Mouse (Mus musculus) CD4-positive, CD25-positive, alpha-beta regulatory T cell, adult 2 months (primary cell): ENCODE measurements around the gene Olig2.
"Not testable (repeated sequence)": the region's sequence is repeated elsewhere in the genome, so short reads cannot be mapped to it uniquely, and the experiment has no call there.

Experiments used
- DNase-seq: peaks from one replicate; pipeline ENCODE4 v3.0.0-alpha.2; 2012; ENCODE audit warnings: low read depth, low spot score

The Olig2 gene

DNA sequence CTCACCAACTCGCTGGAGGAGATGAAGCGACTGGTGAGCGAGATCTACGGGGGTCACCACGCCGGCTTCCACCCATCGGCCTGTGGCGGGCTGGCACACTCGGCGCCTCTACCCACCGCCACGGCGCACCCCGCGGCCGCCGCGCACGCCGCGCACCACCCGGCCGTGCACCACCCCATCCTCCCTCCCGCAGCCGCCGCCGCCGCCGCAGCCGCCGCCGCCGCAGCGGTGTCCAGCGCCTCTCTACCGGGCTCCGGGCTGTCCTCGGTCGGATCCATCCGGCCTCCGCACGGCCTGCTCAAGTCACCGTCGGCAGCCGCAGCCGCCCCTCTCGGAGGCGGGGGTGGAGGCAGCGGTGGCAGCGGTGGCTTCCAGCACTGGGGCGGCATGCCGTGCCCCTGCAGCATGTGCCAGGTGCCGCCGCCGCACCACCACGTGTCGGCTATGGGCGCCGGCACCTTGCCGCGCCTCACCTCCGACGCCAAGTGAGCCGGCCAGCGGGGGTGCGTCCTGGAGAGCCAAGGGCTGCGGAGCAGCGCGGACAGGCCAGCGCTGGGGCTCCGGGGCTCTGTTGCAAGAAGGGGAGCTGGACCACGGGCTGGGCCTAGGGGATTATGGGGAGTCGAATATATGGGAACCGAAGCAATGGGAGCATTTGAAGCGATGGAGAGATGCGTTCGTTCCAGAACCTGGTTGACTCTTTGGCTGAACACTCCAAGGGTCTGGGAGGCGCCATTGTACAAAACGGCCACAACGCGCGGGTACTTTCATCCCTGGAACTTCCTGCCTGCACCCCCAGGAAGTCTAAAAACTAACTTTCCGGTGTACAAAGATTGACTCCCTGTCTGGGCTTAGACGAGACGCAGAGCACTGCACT, 1.9 kb downstream of the Olig2 start:
- DNase-seq: no peak

DNA sequence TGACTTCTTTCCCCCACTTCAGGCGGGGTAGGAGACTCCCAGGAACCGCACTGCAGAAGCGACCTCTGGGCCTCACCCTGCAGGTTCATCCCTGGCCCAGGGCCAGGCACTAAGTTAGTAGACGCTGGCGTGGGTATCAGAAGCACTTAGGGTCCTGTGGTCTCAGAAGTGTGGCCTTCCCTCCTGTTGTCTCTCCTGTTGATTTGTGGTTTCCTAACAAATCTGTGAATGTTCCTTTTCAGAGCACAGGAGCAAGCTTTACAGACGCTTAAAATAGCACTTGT, 2.4 kb downstream of the Olig2 start:
- DNase-seq: no peak

DNA sequence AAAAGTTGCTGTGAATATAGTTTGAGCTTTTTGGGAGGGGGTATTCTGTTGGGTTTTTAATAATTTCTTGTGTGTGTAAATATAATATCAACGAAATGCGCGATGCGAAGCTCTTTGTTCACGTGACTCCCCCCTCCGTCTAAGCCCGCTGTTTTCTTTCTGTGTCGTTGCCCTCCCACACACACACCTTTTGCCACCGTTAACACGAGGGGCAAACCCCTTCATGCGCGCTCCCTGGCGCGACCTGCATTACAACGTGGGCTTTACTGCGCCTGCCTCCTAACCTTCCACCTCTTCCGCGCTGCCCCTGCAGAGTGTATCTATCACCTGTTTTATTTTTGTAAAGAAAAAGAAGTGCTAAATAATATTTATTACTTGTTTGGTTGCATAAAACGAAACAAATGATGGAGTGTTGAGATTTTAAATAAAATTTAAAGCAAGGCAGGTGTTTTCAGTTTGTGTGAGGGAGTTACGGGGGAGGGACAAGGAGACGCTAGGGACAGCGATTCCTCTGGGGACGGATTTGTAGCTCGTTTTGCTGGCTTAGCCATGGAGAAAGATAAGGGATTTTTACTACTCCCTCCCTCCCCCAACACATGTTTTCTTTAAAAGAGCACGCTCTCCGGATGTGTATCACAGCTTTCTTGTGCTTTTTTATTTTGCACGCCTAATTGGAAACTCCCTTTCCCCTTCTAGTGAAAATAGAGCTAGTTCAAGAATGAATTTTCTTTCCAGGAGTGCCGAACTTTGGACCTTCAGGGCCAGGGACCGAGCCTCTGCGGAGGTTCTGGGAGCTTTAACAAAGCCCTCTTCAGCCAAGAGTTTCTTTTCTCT, 3.2 kb downstream of the Olig2 start:
- DNase-seq: no peak

DNA sequence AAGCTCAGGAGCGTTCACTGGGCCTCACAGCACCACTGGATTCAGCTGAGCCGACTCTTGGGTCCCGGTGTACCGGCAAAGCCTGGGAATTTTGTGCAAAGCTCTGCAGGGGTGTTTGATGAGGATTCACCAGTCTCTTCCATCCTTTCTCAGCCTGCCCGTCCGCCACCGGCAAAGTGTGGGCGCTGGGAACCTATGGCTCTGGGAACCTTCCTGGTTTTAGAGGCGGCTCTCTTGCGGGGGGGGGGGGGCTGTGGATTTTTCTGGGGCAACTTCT, 3.8 kb downstream of the Olig2 start:
- DNase-seq: no peak

DNA sequence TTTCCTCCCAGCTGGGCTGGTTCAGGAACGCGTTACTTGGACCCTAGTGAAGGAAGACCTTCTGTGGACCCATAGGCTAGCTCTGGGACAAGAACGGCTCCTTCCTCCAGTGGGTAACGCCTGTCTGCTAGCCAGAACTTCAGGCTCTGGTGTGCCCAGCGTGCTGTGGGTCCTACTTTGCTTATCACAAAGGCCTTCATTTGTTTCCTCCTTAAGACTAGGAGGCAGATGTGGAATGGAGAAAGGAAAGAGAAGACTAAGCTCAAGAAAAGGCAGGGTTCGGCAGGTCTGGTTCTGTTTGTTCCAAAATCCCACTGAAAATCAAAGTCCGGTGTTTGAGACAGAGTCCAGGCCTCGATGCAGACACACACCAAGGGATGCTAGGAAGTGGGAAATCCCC, 4.4 kb downstream of the Olig2 start:
- DNase-seq: no peak

DNA sequence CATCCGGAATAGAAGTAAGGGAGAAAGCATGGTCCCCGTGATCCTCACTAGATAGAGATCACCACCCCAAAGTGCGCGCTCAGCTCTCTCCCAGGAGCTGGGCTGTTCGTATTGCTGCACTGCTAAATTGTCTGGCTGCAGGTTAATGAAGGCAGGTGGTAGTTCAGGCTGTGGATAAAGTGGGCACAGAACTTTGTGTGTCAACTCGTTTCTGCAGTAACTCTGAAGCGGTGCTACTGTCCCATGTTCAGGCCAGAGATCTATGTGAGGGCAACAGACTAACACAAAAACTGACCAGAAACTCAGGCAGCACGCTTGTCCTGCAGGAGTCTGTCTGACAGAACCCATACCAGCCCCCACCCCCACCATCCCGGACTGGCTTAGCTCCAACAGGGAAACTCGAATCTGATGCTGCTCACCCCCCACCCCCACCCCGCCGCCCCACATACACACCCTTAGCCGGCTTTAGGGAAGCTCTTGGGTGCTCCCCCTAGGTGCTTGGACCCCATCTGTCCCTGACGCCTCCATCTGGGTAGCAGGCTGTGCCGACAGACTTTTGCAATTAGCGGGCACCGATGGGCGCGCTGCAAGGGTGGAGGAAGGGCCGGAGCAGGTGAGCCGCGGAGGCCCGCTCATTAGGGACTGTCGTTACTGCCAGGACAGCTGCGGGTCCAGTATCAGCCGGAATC, 6.7 kb downstream of the Olig2 start:
- no peak for DNase-seq

DNA sequence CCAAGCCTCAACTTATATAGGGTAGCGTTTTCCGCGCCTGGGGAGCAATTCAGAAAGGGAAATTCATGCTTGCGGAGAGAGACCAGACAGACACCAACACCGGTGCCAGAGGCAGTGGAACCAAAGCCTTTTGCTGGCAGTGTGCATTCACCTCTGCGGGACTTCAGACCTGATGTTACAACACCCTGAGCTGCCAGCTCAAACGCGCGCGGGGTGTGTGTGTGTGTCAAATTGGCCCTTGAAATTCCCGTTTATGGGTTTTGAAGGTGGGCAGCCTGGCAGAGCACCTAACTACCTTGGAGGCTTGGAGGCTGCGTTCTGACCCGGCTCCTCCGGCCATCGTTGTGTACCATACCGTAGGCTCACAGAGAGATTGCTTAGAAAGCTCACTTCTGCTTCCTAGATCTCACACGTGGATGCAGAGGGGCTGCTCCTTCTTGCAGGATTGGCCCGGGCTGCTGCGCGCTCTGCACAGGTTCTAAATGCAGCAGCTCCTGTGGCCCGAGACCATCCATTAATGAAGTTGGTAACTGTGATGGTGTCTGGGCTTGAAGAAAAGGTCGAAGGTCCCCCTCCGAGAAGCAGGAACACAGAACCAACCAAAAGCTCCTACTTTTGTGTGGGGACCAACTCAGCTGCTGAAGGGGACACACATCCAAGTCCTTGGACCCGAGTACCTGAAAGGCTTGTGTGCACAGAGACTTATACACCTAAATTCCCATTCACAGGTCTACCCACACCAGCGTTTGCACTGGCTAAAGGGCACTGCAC, 7.4 kb downstream of the Olig2 start:
- DNase-seq: no peak

DNA sequence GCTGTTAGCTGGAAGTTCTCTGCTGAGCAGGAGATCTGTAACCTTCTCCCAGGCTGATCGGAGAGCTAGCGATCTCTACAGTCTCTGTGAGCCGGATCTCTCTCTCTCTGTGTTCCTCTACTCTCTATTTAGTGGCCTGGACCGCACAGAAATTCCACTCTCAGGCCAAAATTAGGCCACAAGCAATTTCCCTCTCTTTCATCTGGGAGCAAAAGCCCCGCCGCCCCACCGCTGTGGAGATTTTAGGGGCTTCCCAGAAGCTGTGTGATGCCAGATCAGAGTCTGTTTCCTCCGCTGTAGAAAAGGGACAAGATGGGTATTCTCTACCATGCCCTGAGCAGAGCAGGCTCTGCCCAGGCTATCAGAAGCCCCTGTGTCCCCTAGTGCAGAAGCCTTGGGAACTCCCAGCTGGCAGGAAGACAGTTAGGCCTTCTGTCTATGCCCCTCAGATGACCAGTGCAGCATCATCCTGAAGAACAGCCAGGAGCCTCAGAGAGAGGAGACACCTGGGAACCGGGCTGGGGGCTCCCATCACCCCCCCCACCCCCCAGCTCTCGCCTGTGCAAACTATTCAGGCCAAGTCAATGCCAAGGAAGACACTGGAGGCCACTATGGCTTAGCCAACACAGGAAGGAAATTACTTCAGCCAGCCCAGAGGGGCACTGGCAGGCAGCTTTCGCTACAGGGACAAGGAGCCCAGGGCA, 8.1 kb downstream of the Olig2 start:
- no peak for DNase-seq

DNA sequence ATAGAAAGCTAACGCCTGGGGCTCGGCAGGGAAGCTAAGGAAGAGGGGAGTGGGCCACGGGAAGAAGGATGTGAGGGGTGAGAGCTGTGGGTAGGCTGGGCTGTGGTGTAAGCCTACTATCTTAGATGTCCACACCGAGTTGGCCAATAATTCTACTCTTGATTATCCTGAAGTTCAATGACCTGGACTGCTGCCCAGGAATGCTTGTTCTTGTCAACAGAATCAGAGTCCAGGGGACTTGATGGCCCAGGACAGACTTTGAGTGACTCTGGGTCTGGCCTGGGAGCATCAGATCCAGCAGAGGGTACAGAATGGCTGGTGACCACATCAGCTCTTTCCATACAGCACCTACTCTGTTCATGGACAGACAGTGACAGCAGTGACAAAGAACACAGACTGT, 13.8 kb downstream of the Olig2 start:
- no peak for DNase-seq

DNA sequence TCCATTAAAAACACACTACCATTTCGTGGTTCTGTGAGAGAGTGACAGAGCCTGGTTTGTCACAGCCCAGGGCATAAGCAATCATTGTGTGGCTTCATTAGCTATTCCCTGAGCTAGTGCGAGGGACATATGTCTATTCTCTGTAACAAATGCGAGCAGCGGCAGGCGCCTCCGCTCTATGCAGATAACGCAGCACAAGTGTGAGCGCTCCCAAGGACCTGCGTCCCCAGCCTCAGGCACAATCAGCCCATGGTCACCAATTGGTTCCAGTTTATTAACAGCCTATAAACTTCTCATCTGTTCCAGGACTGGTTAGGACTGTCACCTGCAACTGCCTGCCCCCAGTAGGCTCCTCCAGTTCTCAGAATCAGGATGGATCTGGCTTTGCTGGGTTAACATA, 21.0 kb downstream of the Olig2 start:
- no peak for DNase-seq

DNA sequence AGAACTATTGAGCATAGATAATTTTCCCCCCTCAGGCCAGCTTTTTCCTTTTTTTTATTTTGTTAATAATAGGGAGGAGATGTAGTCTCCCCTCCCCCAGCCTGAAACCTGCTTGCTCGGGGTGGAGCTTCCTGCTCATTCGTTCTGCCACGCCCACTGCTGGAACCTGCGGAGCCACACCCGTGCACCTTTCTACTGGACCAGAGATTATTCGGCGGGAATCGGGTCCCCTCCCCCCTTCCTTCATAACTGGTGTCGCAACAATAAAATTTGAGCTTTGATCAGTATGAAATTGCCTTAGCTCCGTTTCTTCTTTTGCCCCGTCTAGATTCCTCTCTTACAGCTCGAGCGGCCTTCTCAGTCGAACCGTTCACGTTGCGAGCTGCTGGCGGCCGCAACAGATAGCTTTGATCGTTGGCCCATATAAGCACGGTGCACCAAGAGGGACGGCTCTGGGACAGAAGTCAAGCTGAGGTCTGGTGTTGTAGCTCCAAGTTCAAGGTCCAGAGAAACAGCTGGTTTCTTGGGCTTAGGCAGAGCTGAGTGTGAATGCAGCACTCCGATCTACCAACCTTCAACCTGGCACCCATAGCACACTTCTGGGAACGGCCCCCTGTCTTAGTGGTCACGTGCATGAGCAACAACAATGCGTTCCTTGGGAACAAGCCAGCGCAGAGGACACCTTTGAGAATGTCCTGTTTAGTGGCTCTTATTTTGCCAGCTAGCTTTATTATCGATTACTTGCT, 30.3 kb downstream of the Olig2 start:
- not testable (repeated sequence) for DNase-seq

DNA sequence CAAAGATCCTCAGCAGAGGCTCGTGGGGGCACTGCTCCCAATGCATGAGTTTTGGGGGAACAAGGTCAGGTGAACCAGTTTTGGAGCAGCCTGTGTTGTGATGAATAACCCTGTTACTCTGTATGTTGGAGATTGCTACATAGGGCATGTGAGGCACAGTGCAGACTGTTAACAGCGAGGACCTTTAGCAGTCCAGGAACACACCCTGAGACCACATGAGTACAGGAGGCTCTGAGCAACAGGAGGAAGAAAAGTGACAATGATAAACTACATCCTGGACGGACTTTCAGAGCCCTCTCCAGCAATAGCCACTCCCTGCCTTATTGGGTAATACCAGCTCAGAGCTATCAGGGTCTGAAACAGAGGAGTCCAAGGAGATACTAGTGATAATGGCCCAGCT, 33.7 kb downstream of the Olig2 start:
- DNase-seq: no peak

DNA sequence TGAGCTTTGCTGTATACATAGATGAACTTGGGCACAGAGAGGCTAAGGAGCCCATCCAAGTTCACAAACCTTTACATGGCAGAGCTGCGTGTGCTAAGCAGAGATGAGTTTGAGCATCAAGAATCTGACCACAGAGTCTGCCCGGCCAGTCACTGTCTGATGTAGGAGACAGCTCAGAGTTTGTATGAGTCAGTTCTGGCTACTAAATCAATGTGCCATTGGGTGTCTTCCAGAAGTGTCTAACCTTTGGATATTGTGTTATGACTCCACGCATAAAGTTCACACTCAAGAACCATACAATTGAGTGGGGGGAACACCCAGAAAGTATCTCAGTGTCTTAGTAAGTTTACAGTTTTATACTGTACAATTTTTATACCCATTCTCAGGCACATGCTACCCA, 35.6 kb downstream of the Olig2 start:
- no peak for DNase-seq

DNA sequence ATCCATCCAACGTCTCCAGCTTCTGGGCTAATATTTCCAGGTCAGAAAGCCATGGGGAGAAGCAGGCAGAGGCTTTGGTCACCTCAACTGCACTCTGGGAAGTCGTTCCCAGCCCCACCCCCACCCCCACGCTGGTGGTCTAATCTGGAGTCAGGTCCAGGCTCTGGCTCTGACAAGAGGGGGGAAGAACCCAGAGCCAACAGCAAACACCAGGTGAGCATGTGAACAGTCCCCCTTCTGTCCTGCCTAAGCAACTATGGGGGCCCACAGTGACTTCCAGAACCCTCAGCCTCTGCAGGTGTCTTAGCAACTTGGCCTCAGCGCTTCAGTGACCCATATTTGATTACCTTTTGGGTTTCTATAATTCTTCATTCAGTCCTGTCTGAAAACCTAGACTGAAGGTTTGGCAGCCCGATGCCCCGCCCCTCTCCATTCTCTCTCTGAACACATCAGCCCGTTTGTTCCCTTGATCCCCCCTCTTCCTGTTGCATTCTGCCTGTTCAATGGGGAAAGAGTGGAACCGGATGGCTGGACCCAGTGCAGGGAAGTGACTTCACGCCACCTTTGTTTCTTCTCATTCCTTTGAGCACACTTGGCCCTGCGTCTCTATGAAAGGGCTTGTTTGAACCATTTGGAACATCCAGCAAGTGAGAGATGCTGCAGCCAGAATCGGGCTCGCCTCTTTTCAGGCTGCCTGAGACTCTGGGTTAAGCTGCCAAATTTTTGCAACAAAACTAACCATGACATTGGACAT, 37.4 kb downstream of the Olig2 start:
- DNase-seq: no peak

DNA sequence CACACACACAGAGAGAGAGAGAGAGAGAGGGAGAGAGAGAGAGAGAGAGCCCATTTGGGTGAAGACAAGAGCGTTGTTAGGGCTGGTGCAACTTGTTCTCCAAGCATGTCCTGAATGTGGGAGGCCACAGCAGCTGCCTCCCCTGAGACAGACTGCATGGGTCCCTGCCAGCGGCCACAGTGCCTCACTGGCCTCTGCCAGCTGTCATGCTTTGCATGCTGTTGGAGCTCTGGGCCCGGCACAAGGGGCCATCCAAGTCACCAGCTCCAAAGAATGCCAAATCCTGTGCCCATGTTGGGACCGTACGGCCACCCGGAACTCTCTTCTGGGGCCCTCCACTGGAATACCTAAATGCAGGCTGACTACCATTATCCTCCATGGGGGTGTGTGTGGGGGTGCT, 40.7 kb downstream of the Olig2 start:
- DNase-seq: no peak

DNA sequence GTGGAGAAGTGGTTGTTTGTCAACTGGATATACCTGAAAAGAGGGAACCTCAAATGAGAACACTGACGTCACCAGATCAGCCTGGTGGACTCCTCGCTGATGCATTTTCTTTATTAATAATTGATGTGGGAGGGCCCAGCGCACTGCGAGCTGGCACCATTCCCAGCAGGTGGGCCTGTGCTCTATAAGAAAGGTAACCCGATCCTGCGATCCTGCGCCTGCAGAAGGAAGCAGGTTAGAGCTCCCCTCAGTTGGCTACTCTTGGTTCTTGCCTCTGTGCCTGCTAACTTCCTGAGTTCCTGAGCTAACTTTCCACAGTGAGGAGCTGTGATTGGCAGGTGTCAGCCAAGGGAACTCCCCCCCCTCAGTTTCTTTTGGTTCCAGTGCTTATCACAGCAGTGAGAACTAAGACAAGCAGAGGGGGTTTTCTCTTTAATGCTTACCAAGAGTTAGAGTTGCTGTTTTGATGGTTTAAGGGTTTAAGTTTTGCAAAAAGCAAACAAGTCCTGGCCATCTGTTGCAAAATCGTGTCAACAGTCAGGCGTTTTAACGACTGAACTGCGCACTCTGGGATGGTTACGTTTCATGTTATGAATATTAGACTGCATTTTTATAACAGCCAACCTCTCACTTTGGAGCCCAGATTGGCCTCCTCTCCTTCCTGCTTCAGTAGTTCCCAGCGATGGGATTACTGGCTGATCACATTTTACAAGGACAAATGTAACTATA, 43.6 kb downstream of the Olig2 start:
- DNase-seq: no peak

DNA sequence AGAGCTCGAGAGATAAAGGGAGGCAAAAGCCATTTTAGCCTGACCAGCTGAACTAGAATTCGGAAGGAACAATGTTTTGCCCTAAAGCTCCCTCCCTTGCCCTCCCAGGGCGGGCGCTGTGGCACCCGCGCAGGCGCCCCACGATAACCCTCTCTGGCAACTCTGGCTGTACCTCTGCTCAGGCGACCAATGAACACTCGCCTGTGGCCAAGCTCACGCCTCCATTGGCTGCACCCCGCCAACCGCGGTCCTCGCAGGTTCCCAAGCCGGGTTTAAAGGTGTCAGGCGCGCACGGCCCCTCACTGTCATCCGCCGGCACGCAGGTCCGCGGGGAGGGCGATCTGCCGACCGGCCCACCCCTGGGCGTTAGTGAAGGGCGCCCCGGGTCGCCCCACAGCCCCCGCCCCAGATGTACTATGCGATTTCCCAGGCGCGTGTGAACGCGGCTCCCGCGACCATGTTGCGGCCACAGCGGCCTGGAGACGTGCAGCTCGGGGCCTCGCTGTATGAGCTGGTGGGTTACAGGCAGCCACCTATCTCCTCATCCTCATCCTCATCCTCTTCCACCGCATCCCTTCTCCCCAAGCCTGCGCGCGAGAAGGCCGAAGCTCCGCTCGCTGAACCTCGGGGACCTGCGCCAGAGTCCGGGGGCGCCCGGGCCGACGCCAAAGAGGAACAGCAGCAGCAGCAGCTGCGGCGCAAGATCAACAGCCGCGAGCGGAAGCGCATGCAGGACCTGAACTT, 44.4 kb downstream of the Olig2 start, which contains the start of gene Olig1:
TSS of gene Olig1 (plus strand) at position 305 of the 744 bp plus-strand sequence.
- DNase-seq: no peak

DNA sequence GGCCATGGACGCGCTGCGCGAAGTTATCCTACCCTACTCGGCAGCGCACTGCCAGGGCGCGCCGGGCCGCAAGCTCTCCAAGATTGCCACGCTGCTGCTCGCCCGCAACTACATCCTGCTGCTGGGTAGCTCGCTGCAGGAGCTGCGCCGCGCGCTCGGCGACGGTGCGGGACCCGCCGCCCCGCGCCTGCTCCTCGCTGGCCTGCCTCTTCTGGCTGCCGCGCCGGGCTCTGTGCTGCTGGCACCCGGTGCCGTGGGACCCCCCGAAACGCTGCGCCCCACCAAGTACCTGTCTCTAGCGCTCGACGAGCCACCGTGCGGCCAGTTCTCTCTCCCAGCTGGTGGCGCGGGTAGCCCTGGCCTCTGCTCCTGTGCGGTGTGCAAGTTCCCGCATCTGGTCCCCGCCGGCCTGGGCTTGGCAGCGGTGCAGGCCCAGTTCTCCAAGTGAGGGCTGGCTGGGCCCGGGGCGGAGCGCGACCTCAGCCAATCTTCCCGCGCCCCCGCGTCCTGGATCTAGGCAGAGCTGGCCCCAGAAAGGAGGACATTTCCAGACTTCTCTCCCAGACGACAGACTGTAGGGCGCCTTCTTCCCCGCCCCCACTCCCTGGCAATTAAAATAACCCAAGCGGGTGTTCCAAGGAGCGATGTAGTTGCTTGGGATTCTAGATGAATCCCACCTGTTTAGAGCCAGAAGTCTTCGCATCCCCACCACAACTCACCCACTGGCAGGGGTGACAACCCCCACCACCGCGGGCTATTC, 45.1 kb downstream of the Olig2 start:
- no peak for DNase-seq
